ENCODE assay signal across 38 mouse cellular contexts in genomic region chr8:22247956-22248355, GRCm38 (mm10). TPM values are rescaled to one million over a fixed set of nuclear protein-coding genes. Genes with fewer than 3 reads are reported as not detected.
A peak's percentile ranks its signal among the peaks of the same experiment; 100 is the strongest.
DNase-seq lines count a peak whose midpoint lies in the region; ATAC-seq and TF ChIP-seq lines count a peak whose summit lies in the region.
"Had no signal": no experiment of that assay in that cellular context is flagged by ENCODE, and none has a peak within 500 bp of the region (broad histone marks: within the 10 kb centered on the region; RNA-seq: fewer than 3 reads in every experiment).

No protein-coding gene starts in this region.

- peaks cover 3% of the 10 kb centered on the region; the same call in 1 of the 2 replicates for H3K4me1 ChIP-seq in forebrain, embryonic 16.5 days (replicated peaks; ENCODE audit: control insufficient read depth, insufficient read depth, low read length)
- 0 out of 2 replicates have a peak, but pooled peaks cover 4% of the 10 kb centered on the region for H3K4me1 ChIP-seq in forebrain, embryonic 12.5 days
- H3K4me1 ChIP-seq in midbrain, embryonic 11.5 days (ENCODE audit: control insufficient read depth, insufficient read depth, low read length), result no peaks in the 10 kb centered on the region
- no peaks in the 10 kb centered on the region for H3K4me1 ChIP-seq in midbrain, embryonic 10.5 days
- H3K4me1 ChIP-seq: forebrain, embryonic 15.5 days; hindbrain, embryonic 10.5 days; hindbrain, embryonic 15.5 days; lung, embryonic 15.5 days; midbrain, embryonic 12.5 days; neural tube, embryonic 12.5 days; stomach, embryonic 15.5 days had no signal

- no peak overlapping the region for H3K9ac ChIP-seq in forebrain, embryonic 16.5 days (replicated peaks; ENCODE audit: low read depth, low read length)
- no peak overlapping the region for H3K9ac ChIP-seq in forebrain, embryonic 12.5 days
- H3K9ac ChIP-seq in midbrain, embryonic 11.5 days (ENCODE audit: low read length), result no peak overlapping the region
- H3K9ac ChIP-seq: forebrain, embryonic 15.5 days; hindbrain, embryonic 15.5 days; limb, embryonic 13.5 days; lung, embryonic 15.5 days; midbrain, embryonic 12.5 days; neural tube, embryonic 12.5 days; stomach, embryonic 15.5 days had no signal

- no peaks in the 10 kb centered on the region for H3K36me3 ChIP-seq in forebrain, embryonic 16.5 days (ENCODE audit: control insufficient read depth, insufficient read depth)
- H3K36me3 ChIP-seq in forebrain, embryonic 12.5 days (replicated peaks), result no peaks in the 10 kb centered on the region
- no peaks in the 10 kb centered on the region for H3K36me3 ChIP-seq in midbrain, embryonic 11.5 days (ENCODE audit: control insufficient read depth, insufficient read depth, low read length)
- no peaks in the 10 kb centered on the region for H3K36me3 ChIP-seq in midbrain, embryonic 10.5 days
- H3K36me3 ChIP-seq: forebrain, embryonic 15.5 days; hindbrain, embryonic 10.5 days; hindbrain, embryonic 15.5 days; limb, embryonic 13.5 days; lung, embryonic 15.5 days; midbrain, embryonic 12.5 days; neural tube, embryonic 12.5 days; stomach, embryonic 15.5 days had no signal

- H3K9me3 ChIP-seq in forebrain, embryonic 16.5 days (ENCODE audit: control insufficient read depth, low read length), result no peaks in the 10 kb centered on the region
- no peaks in the 10 kb centered on the region for H3K9me3 ChIP-seq in forebrain, embryonic 12.5 days
- no peaks in the 10 kb centered on the region for H3K9me3 ChIP-seq in midbrain, embryonic 11.5 days (ENCODE audit: control insufficient read depth, low read length)
- no peaks in the 10 kb centered on the region for H3K9me3 ChIP-seq in midbrain, embryonic 10.5 days (replicated peaks)
- H3K9me3 ChIP-seq: forebrain, embryonic 15.5 days; hindbrain, embryonic 10.5 days; hindbrain, embryonic 15.5 days; limb, embryonic 13.5 days; lung, embryonic 15.5 days; midbrain, embryonic 12.5 days; neural tube, embryonic 12.5 days; stomach, embryonic 15.5 days had no signal

- ATAC-seq in forebrain, embryonic 16.5 days, result no peak
- ATAC-seq in forebrain, embryonic 12.5 days (ENCODE audit: low FRiP score), result no peak
- no peak for ATAC-seq in midbrain, embryonic 11.5 days (ENCODE audit: low FRiP score)
- ATAC-seq: forebrain, embryonic 15.5 days; inflammation-experienced regulatory T-cells, adult 6 months had no signal

- peak in 1 of 2 experiments; percentile 11 for DNase-seq in layer of hippocampus, adult 2 months (ENCODE audit: low spot score in 2 of 2)
- no peak for DNase-seq in layer of hippocampus, adult 9-10 months (ENCODE audit: low spot score)
- peak; percentile 49 for DNase-seq in midbrain, embryonic 11.5 days (ENCODE audit: low spot score, missing footprints)
- no peak for DNase-seq in midbrain, embryonic 10.5 days (ENCODE audit: low spot score)
- peak; percentile 15 for DNase-seq in brain, embryonic 14.5 days (ENCODE audit: low read depth)
- DNase-seq in adrenal gland, postnatal 4 days (ENCODE audit: low spot score in 2 of 2), result no peak
- DNase-seq: adrenal gland, postnatal 14 days; cerebellum, adult 8-10 months; cerebellum, postnatal 36 days; gastrocnemius, postnatal 36 days; heart, postnatal 14 days; kidney, adult 11 months; kidney, postnatal 14 days; right cerebral cortex, postnatal 14 days; thymus, postnatal 14 days had no signal

- H3K4me2 ChIP-seq in forebrain, embryonic 16.5 days (ENCODE audit: low read length), result 0 out of 2 replicates have a peak overlapping the region, but pooled peaks have one; percentile 7
- no peak overlapping the region for H3K4me2 ChIP-seq in forebrain, embryonic 12.5 days
- H3K4me2 ChIP-seq in midbrain, embryonic 11.5 days, result no peak overlapping the region
- H3K4me2 ChIP-seq: forebrain, embryonic 15.5 days; hindbrain, embryonic 15.5 days; limb, embryonic 13.5 days; liver, embryonic 11.5 days; lung, embryonic 15.5 days; midbrain, embryonic 12.5 days; neural tube, embryonic 12.5 days; stomach, embryonic 15.5 days had no signal

- H3K27ac ChIP-seq in forebrain, embryonic 16.5 days (ENCODE audit: low read length), result no peak overlapping the region
- H3K27ac ChIP-seq in forebrain, embryonic 12.5 days, result no peak overlapping the region
- H3K27ac ChIP-seq in layer of hippocampus, adult 2 months, result 0 out of 2 replicates have a peak overlapping the region, but pooled peaks have one; percentile 43
- no peak overlapping the region for H3K27ac ChIP-seq in midbrain, embryonic 11.5 days (ENCODE audit: low read depth, low read length)
- H3K27ac ChIP-seq in midbrain, embryonic 10.5 days (replicated peaks), result no peak overlapping the region
- H3K27ac ChIP-seq: forebrain, embryonic 15.5 days; hindbrain, embryonic 10.5 days; hindbrain, embryonic 15.5 days; limb, embryonic 13.5 days; lung, embryonic 15.5 days; midbrain, embryonic 12.5 days; neural tube, embryonic 12.5 days; stomach, embryonic 15.5 days had no signal

- H3K4me3 ChIP-seq in forebrain, embryonic 16.5 days (replicated peaks; ENCODE audit: low read length), result no peak overlapping the region
- H3K4me3 ChIP-seq in forebrain, embryonic 12.5 days (replicated peaks), result no peak overlapping the region
- H3K4me3 ChIP-seq in layer of hippocampus, adult 2 months, result no peak overlapping the region
- no peak overlapping the region for H3K4me3 ChIP-seq in midbrain, embryonic 11.5 days (ENCODE audit: low read depth, low read length)
- no peak overlapping the region for H3K4me3 ChIP-seq in midbrain, embryonic 10.5 days
- H3K4me3 ChIP-seq: forebrain, embryonic 15.5 days; hindbrain, embryonic 10.5 days; hindbrain, embryonic 15.5 days; limb, embryonic 13.5 days; lung, embryonic 15.5 days; midbrain, embryonic 12.5 days; myocyte; neural tube, embryonic 12.5 days; stomach, embryonic 15.5 days had no signal

- no peak for TF ChIP-seq CTCF in layer of hippocampus, adult 2 months (conservative IDR thresholded peaks at IDR 0.05)
- no peak for TF ChIP-seq CTCF in brain, embryonic 14.5 days (IDR thresholded peaks at IDR 0.05; ENCODE audit: borderline replicate concordance, extremely low read depth, insufficient read depth, insufficient read length)

- WGBS in forebrain, embryonic 16.5 days, result 38% methylated on average over 12 of the region's 12 CpGs
- 56% methylated on average over 12 of the region's 12 CpGs for WGBS in forebrain, embryonic 12.5 days
- 87% methylated on average over 12 of the region's 12 CpGs for WGBS in midbrain, embryonic 11.5 days
- WGBS in midbrain, embryonic 10.5 days, result 82% methylated on average over 12 of the region's 12 CpGs

- H3K27me3 ChIP-seq in forebrain, embryonic 16.5 days (replicated peaks; ENCODE audit: control insufficient read depth, insufficient read depth, low read length), result no peaks in the 10 kb centered on the region
- no peaks in the 10 kb centered on the region for H3K27me3 ChIP-seq in forebrain, embryonic 12.5 days
- H3K27me3 ChIP-seq in midbrain, embryonic 11.5 days (ENCODE audit: control insufficient read depth, insufficient read depth, low read length), result no peaks in the 10 kb centered on the region
- no peaks in the 10 kb centered on the region for H3K27me3 ChIP-seq in midbrain, embryonic 10.5 days (ENCODE audit: low read depth, poor library complexity, severe bottlenecking)
- H3K27me3 ChIP-seq: forebrain, embryonic 15.5 days; hindbrain, embryonic 15.5 days; limb, embryonic 13.5 days; lung, embryonic 15.5 days; midbrain, embryonic 12.5 days; neural tube, embryonic 12.5 days; stomach, embryonic 15.5 days had no signal

- TF ChIP-seq POLR2A in brain, embryonic 14.5 days (IDR thresholded peaks at IDR 0.05; ENCODE audit: borderline replicate concordance, extremely low read depth, insufficient read depth, insufficient read length, poor library complexity, severe bottlenecking), result no peak

RNA-seq across cellular contexts. Expression of gene Thsd1, which starts 20.8 kb away (rescaled TPM):
- polyA plus RNA-seq in forebrain, embryonic 16.5 days (2015; fragmentation: Nextera tagmentation; extraction: Ambion mirVana), result 6.6 and 9.2 TPM in 2 replicates
- polyA plus RNA-seq in forebrain, embryonic 12.5 days (2016; fragmentation: Nextera tagmentation; extraction: Ambion mirVana), result 7.3 and 8.1 TPM in 2 replicates
- total RNA-seq in layer of hippocampus, adult 2 months (2021), result 1 to 10 TPM; 3.0 to 3.4 TPM
- polyA plus RNA-seq in midbrain, embryonic 11.5 days (2014; fragmentation: Nextera tagmentation; extraction: Ambion mirVana), result 8.3 and 10.5 TPM in 2 replicates
- polyA plus RNA-seq in midbrain, embryonic 10.5 days (2016; fragmentation: Nextera tagmentation; extraction: Ambion mirVana), result 9.3 and 9.9 TPM in 2 replicates
- 7.3 and 8.8 TPM in 2 replicates for polyA plus RNA-seq in brain, embryonic 14.5 days (2012; rRNA removed)
- total RNA-seq in adrenal gland, postnatal 4 days (2021), result 1 to 10 TPM; 8.4 to 8.9 TPM
- total RNA-seq: MEL had no signal

RNA-seq across cellular contexts. Expression of gene Tpte, which starts 35.3 kb away (rescaled TPM):
- polyA plus RNA-seq in forebrain, embryonic 16.5 days (2015; fragmentation: Nextera tagmentation; extraction: Ambion mirVana), result not detected in 2 replicates
- 0.08 TPM in 1 of 2 replicates, not detected in the other for polyA plus RNA-seq in forebrain, embryonic 12.5 days (2016; fragmentation: Nextera tagmentation; extraction: Ambion mirVana)
- not detected for total RNA-seq in layer of hippocampus, adult 2 months (2021)
- polyA plus RNA-seq in midbrain, embryonic 11.5 days (2014; fragmentation: Nextera tagmentation; extraction: Ambion mirVana), result not detected in 2 replicates
- polyA plus RNA-seq in midbrain, embryonic 10.5 days (2016; fragmentation: Nextera tagmentation; extraction: Ambion mirVana), result not detected in 2 replicates
- polyA plus RNA-seq in brain, embryonic 14.5 days (2012; rRNA removed), result 0.03 TPM in 1 of 2 replicates, not detected in the other
- total RNA-seq in adrenal gland, postnatal 4 days (2021), result not detected
- total RNA-seq: adrenal gland, postnatal 14 days; gastrocnemius, postnatal 36 days; heart, postnatal 14 days; layer of hippocampus, adult 18-20 months; left cerebral cortex, postnatal 14 days; megakaryocyte progenitor cell, adult 5-6 weeks; MEL; midbrain, postnatal 0 days had no signal
- polyA plus RNA-seq: embryonic facial prominence, embryonic 11.5 days; forebrain, embryonic 15.5 days; heart, embryonic 14.5 days; hindbrain, embryonic 10.5 days; hindbrain, embryonic 15.5 days; inflammation-experienced regulatory T-cells, adult 6 months; kidney, embryonic 14.5 days; limb, embryonic 13.5 days; liver, embryonic 11.5 days; liver, embryonic 16.5 days; lung, embryonic 15.5 days; midbrain, embryonic 12.5 days; midbrain, postnatal 0 days; myocyte; neural tube, embryonic 12.5 days; stomach, embryonic 15.5 days; urinary bladder, adult 2 months had no signal

RNA-seq across cellular contexts. Expression of gene Vps36, which starts 55.3 kb away (rescaled TPM):
- polyA plus RNA-seq in forebrain, embryonic 16.5 days (2015; fragmentation: Nextera tagmentation; extraction: Ambion mirVana), result 38.7 and 40.9 TPM in 2 replicates
- 42.7 and 44.4 TPM in 2 replicates for polyA plus RNA-seq in forebrain, embryonic 12.5 days (2016; fragmentation: Nextera tagmentation; extraction: Ambion mirVana)
- 10 to 100 TPM; 25.2 to 26.0 TPM for total RNA-seq in layer of hippocampus, adult 2 months (2021)
- 43.6 and 43.7 TPM in 2 replicates for polyA plus RNA-seq in midbrain, embryonic 11.5 days (2014; fragmentation: Nextera tagmentation; extraction: Ambion mirVana)
- 42.3 and 42.6 TPM in 2 replicates for polyA plus RNA-seq in midbrain, embryonic 10.5 days (2016; fragmentation: Nextera tagmentation; extraction: Ambion mirVana)
- 21.3 and 29.2 TPM in 2 replicates for polyA plus RNA-seq in brain, embryonic 14.5 days (2012; rRNA removed)
- 10 to 100 TPM; 35.8 to 37.4 TPM for total RNA-seq in adrenal gland, postnatal 4 days (2021)

Comparison
In these comparisons a context has a peak if more than half of its experiments do, and no peak if none do; other contexts are left out.
1. DNase-seq: peak in midbrain, embryonic 11.5 days (single experiment) and brain, embryonic 14.5 days (single experiment); none in layer of hippocampus, adult 9-10 months (single experiment), midbrain, embryonic 10.5 days (single experiment) and adrenal gland, postnatal 4 days (0 of 2).